Mouse (Mus musculus) cerebellum, adult 2 months (tissue): ENCODE data around the gene Nmd3.

Experiments
- CTCF ChIP-seq: fragments of 200-500 bp; IDR thresholded peaks from 2 replicates; pipeline ENCODE4 v1.5.1; 2011; ENCODE audit warnings: low read depth, mild to moderate bottlenecking, control low read depth, low read length, moderate library complexity, borderline replicate concordance; ENCODE audit not compliant: insufficient read depth
- POLR2A ChIP-seq: fragments of 200-500 bp; IDR thresholded peaks from 2 replicates; pipeline ENCODE4 v1.6.1; 2011; ENCODE audit warnings: low read length, control low read depth, borderline replicate concordance; ENCODE audit not compliant: insufficient read depth

DNA sequence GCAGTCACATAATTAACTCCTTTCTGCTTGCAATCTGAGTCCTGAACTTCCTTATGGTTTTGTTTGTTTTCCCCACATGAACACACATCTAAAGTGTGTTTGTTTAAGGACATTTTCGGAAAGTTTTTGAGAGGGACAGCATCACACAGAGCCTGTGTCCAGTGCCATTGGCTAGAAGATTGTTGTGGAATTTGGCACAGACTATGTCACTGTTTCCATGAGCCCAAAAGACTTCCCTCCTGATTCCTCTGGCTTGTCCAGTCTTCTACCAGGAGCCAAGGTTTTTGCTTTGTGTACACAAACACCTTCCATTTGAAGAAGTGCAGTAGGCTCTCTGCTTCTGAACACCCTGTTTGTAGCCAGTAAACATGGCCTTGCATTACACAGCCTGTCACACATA is 32.0 kb upstream of the Nmd3 start:
- TF ChIP-seq CTCF (no peak), POLR2A (no peak)
